ENCODE assay signal across 8 mouse cellular contexts in genomic region chr7:24237040-24237791, GRCm38 (mm10). TPM values are rescaled to one million over a fixed set of nuclear protein-coding genes. Genes with fewer than 3 reads are reported as not detected.
A peak's percentile ranks its signal among the peaks of the same experiment; 100 is the strongest.
DNase-seq lines count a peak whose midpoint lies in the region; ATAC-seq and TF ChIP-seq lines count a peak whose summit lies in the region.

TSS of gene Zfp109 (minus strand) at chr7:24237560.

- H3K9me3 ChIP-seq in hindbrain, postnatal 0 days (ENCODE audit: low read length): no peaks in the 10 kb centered on the region

- H3K4me3 ChIP-seq in gastrocnemius, adult 2 months: peak within 1 kb of the TSS; percentile 94
- H3K4me3 ChIP-seq in hindbrain, postnatal 0 days (ENCODE audit: low read length): peak within 1 kb of the TSS; percentile 76

- H3K9ac ChIP-seq in hindbrain, postnatal 0 days (replicated peaks; ENCODE audit: low read length): peak within 1 kb of the TSS; percentile 64

- H3K4me2 ChIP-seq in hindbrain, postnatal 0 days (ENCODE audit: low read depth, low read length): peak within 1 kb of the TSS; percentile 70

- intact Hi-C loops in gastrocnemius, adult 2 months (cut with DNase I): no loop called here

- peak; percentile 68 to 69 for DNase-seq in cerebellum, postnatal 36 days
- DNase-seq in gastrocnemius, adult 2 months: peak; percentile 66
- DNase-seq in hindbrain, postnatal 0 days (ENCODE audit: low spot score): peak; percentile 78
- DNase-seq in left cerebral cortex, adult 11 months (ENCODE audit: low spot score): peak; percentile 66
- peak; percentile 55 for DNase-seq in lung, postnatal 25 days (ENCODE audit: low spot score)
- DNase-seq in retina, embryonic 14.5 days (ENCODE audit: low spot score): peak; percentile 75
- DNase-seq in urinary bladder, adult 2 months (ENCODE audit: low spot score): peak; percentile 40

- 7% methylated on average over 28 of the region's 28 CpGs for WGBS in hindbrain, postnatal 0 days

- H3K27ac ChIP-seq in gastrocnemius, adult 2 months: peak within 1 kb of the TSS; percentile 74
- peak within 1 kb of the TSS; percentile 38; the same call in 1 of the 2 replicates for H3K27ac ChIP-seq in hindbrain, postnatal 0 days

- H3K36me3 ChIP-seq in hindbrain, postnatal 0 days (ENCODE audit: insufficient read depth, low read length): no peaks in the 10 kb centered on the region

- H3K4me1 ChIP-seq in hindbrain, postnatal 0 days (ENCODE audit: insufficient read depth, low read length): no peaks in the 10 kb centered on the region

- H3K27me3 ChIP-seq in hindbrain, postnatal 0 days (ENCODE audit: insufficient read depth, low read length): no peaks in the 10 kb centered on the region

- TF ChIP-seq CTCF in gastrocnemius, adult 2 months (IDR thresholded peaks at IDR 0.05): peak; percentile 1; the same call in 1 of the 2 replicates
- TF ChIP-seq CTCF in hindbrain, postnatal 0 days (IDR thresholded peaks at IDR 0.05; ENCODE audit: low read depth): peak; percentile 41

- peak; percentile 63 for ATAC-seq in activated CD4-positive, CD25-positive, alpha-beta regulatory T cell, adult 4 months
- ATAC-seq in hindbrain, postnatal 0 days: peak; percentile 89

RNA-seq across cellular contexts. Expression of gene Zfp109, which starts in this region (rescaled TPM):
- polyA plus RNA-seq in activated CD4-positive, CD25-positive, alpha-beta regulatory T cell, adult 4 months (2017; shearing (Covaris generic)): 1 to 10 TPM; 1.8 to 2.7 TPM
- 1 to 10 TPM; 2.4 TPM for total RNA-seq in gastrocnemius, adult 2 months (2021)
- total RNA-seq in hindbrain, postnatal 0 days (2014; rRNA removed): 4.4 and 8.5 TPM in 2 replicates
- 2.0 and 2.1 TPM in 2 replicates for polyA plus RNA-seq in hindbrain, postnatal 0 days (2015; fragmentation: Nextera tagmentation; extraction: Ambion mirVana)
- polyA plus RNA-seq in urinary bladder, adult 2 months (2012; rRNA removed): 4.1 and 4.2 TPM in 2 replicates

Comparison
In these comparisons a context has a peak if more than half of its experiments do, and no peak if none do; other contexts are left out.
1. Peak in every context shown above with its lines: DNase-seq, ATAC-seq, H3K4me3 ChIP-seq and H3K27ac ChIP-seq.